Mouse (Mus musculus) embryo, embryonic 11 days (tissue): ENCODE measurements at regions not wholly inside any gene's neighbourhood (a gene's known extent, or its start where the extent isn't known, plus 50 kb on each side); places are given as distances from the start of the nearest gene placed in this dataset.

Experiments
- DNase-seq: peaks from one replicate; pipeline ENCODE4 v3.0.0-alpha.2; 2015

DNA sequence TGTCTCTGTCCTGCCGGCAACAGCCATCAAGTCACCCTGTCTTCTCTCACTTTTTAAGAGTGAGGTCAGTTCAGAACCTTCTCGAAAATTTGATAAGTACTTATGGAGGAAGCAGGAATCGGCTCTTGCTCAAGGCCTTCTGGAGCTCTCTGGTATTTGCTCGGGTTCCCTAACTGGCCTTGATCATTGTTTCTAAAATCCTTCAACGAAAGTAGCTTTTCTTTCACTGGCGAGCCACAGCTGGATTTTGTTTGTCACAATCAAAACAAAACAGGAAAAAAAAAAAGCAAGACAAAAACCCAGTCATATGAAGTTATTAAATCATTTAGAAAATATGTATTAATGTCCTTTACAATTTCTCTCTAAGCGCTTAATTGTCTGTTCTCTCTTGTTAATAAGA, 156.6 kb upstream of the Tex13c2 start:
- DNase-seq: no peak

- no peak for DNase-seq
These were observed 155.9 kb upstream of the Tex13c2 start for GRCm38 (mm10) chrX:42333631-42334030.

DNA sequence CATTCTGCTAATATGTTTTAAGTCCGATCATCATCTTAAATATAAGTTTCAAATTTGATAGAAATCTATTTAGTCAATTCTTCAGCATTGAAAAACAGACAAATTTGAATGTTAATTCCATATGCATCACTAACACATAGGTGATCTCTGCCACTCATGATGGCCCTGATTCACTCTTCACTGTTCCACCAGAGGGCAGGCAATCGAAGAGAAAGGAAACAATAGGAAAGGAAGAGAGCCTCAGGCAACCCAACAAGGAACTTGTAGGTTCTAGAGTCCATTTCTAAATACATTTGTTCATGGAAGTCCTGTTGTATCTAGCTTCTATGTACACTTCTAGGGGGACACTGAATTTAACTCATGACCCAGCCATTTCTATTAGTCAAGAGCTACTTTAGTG, 154.7 kb upstream of the Tex13c2 start:
- DNase-seq: no peak

DNA sequence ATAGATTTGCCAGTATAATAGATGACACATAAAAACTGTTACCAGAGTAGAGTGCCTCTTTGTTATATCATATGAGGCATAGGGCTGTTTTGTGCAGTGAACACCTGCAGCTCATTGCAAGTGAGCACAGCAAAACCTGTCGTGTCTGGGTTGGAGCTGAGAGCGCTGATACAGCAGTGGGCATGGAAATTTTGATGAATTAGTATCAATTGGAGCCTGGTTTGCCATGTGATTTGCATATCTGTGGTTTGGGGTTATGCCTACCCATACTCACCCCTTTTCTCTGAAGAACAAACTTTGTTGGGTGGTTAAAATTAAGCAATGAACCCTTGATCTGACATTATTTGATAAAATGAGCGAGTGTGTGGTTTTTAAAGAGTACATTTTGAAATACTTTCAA, 152.7 kb upstream of the Tex13c2 start:
- DNase-seq: no peak

DNA sequence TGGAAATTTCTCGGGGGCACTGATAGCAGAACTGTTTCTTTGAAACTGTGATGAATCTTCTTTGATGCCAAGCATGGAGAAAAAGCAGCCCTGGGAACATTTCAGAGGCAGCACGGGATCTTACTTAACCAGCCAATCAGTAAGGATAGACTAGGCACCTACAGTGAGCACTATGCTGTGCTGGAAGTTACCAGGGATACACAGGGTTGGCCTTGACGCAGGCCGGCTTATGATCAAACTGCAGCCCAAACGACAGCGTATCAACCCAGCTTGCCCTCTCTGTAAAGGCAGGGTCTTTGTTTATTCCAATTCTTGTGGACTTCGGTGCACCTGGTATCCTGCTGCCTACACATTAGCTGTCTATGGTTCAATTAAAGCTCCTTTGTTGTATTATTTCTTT, 147.1 kb upstream of the Tex13c2 start:
- DNase-seq: no peak

GRCm38 (mm10) chrX:42342951-42343879, 146.3 kb upstream of the Tex13c2 start:
- peak; percentile 50 for DNase-seq

- no peak for DNase-seq
These were observed 136.8 kb upstream of the Tex13c2 start for GRCm38 (mm10) chrX:42352610-42353254.

- peak; percentile 11 for DNase-seq
These were observed 129.9 kb upstream of the Tex13c2 start for GRCm38 (mm10) chrX:42359381-42360172.

GRCm38 (mm10) chrX:42360173-42360931, 129.1 kb upstream of the Tex13c2 start:
- peak; percentile 56 for DNase-seq

DNA sequence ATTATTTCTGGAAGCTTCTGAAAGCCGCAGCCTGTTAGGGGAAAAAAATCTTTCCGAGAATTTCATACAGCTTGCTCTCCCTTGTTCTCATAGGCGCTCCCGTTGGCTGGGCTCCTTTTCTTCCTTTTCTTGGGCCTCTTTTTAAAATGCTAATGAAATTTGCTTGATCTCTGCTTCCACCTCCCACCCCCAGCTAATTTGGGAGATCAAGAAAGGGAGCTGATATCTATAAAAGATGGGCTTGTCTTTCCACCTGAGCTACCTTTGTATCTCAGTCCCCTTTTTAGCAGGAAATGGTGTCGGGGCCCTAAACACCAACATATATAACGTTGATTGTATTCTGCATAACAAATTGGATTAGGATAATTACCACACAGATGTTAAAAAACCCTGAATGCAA, 128.5 kb upstream of the Tex13c2 start:
- DNase-seq: peak; percentile 18

GRCm38 (mm10) chrX:42361400-42362028, 128.0 kb upstream of the Tex13c2 start:
- DNase-seq: peak; percentile 59

DNA sequence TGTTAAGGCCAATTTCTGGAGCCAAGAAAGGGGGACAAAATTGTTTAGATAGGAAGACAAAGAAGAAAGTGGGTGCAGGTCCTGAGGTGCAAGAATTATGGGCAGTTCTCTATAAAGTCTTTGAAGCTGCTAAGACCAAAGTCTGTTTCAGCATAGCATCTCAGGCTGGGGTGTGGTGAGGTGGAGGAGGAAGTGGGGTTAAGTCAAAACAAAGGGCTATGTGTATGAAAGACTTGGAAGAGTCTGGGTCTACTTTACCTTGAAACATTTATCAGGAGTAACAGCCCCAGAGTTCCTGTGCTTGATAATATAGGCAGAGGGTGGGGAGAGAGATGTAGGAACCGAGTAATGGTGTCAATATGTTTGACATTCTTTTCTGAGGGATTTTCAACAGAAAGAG, 125.4 kb upstream of the Tex13c2 start:
- no peak for DNase-seq

GRCm38 (mm10) chrX:42373794-42374398, 115.6 kb upstream of the Tex13c2 start:
- DNase-seq: no peak

GRCm38 (mm10) chrX:42393836-42394556, 95.5 kb upstream of the Tex13c2 start:
- no peak for DNase-seq

- no peak for DNase-seq
These were observed 93.0 kb upstream of the Tex13c2 start for GRCm38 (mm10) chrX:42396441-42396840.

DNA sequence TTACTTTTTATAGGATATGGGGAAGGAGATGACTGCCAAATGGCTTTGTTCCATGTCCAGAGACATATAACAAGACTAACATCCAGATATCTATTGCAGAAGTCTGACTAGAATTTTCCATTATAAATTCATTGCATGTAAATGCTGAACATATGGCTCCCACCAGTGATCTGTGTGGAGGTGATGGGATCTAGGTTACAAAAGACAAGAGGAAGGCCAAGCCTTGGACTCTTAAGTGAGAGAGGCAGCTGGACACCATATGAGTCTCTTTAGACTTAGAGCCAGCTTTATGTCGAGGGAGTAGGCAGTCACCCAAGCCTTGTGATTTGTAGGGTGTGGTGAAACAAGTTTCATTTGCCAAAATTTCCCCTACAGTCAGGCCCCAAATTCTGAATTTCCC, 90.7 kb upstream of the Tex13c2 start:
- DNase-seq: no peak

DNA sequence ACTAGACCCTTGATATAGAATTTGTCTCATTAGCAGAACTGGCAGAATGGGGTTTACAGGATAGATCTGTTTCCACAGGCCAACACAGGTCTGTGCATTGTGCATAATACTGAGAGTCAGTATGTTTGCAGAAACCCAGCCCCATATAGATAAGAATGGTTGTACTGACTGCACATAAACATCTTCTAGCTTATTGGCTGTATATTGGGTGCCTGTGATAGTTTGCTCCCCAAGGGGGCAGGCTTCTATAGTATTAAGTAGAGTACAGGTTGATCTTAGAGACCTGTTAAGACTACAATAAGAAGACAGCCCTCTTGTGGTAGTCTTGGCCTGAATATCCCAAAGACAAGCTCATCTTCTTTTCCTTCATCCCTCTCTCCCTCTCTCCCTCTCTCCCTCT, 90.1 kb upstream of the Tex13c2 start:
- DNase-seq: no peak

DNA sequence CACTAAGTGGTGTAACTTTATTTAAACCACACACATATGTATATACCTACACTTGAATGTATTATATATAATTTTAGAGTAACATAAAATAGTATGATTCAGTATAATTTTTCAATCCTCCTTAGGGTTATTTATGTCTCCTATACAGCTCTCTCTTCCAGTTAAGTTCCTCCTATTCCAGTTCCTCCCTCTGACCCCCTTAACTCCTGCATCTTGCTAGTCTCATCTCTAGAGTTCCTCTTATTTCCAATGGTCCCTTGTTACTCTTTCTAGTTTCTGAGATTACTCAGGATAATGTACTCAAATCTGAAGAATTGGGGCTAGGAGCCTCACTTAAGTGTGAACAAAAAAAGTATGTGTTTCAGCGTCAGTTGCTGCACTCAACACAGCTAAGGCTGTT, 88.4 kb upstream of the Tex13c2 start:
- no peak for DNase-seq

DNA sequence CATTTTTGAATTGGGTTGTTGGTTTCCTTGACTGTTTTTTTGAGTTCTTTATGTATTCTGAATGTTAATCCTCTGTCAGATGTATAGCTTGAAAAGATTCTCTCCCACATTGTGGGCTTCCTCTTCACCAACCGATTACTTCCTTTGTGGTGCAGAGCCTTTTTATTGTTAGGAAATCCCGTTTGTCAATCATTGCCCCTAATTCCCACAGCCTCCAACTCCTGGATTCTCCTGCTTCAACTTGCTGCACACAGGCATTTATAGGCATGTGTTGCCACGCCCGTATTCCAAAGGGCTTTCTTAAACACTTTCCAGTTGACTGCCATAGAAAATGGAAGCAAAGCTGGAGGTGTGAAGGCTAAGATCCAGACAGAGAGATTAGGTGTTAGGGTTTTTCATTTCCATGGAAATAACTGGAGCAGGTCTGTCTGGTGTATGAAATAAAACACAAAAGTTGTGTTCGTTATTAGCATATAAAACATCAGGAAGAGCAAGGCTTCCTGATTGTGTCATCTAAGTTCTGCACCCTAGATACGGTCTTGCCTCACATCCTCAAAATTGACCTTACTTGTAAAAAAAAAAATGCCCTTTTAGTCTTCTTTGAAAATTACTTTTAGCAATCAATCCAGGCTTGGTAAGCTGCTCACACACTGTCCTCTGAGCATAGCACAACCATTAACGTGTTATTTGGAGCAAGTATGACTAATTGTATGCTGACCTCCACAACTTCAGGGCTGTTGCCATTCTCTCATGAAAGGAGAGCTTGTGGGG, 87.7 kb upstream of the Tex13c2 start:
- peak; percentile 1 for DNase-seq

GRCm38 (mm10) chrX:42402335-42402605, 87.2 kb upstream of the Tex13c2 start:
- DNase-seq: no peak
